Mouse (Mus musculus) midbrain, postnatal 0 days (tissue): ENCODE results near the gene Eipr1. TPM values are rescaled to one million over a fixed set of nuclear protein-coding genes. Genes with fewer than 3 reads are reported as not detected.

Experiments
- ATAC-seq: fragments of 200-750 bp; cut with Nextera tagmentation; 2 replicates; pipeline ENCODE4 v1.8.0; 2017; ENCODE audit warnings: moderate number of reproducible peaks, mild to moderate bottlenecking, moderate TSS enrichment, moderate library complexity; ENCODE audit not compliant: low FRiP score
- DNase-seq: peaks from one replicate; pipeline ENCODE4 v3.0.0-alpha.2; 2015; ENCODE audit warnings: low spot score
- H3K27ac ChIP-seq: fragments of 300-500 bp; sonication (generic); 2 replicates; pipeline ENCODE4 v1.5.1; 2014; ENCODE audit warnings: low read depth, mild to moderate bottlenecking, low read length, mixed read lengths
- H3K27me3 ChIP-seq: fragments of 300-500 bp; sonication (generic); 2 replicates; pipeline ENCODE4 v1.6.1; 2014; ENCODE audit warnings: low read length, control low read depth, mixed read lengths; ENCODE audit not compliant: insufficient read depth
- H3K36me3 ChIP-seq: fragments of 300-500 bp; sonication (generic); 2 replicates; pipeline ENCODE4 v1.6.1; 2014; ENCODE audit warnings: low read length, control low read depth, mixed read lengths; ENCODE audit not compliant: insufficient read depth
- H3K4me1 ChIP-seq: fragments of 300-500 bp; sonication (generic); 2 replicates; pipeline ENCODE4 v1.6.1; 2014; ENCODE audit warnings: mild to moderate bottlenecking, control low read depth, antibody characterized with exemption, low read length, mixed read lengths; ENCODE audit not compliant: insufficient read depth
- H3K4me2 ChIP-seq: fragments of 300-500 bp; sonication (generic); 2 replicates; pipeline ENCODE4 v1.6.1; 2014; ENCODE audit warnings: low read depth, mild to moderate bottlenecking, low read length, mixed read lengths; ENCODE audit not compliant: poor library complexity, severe bottlenecking
- H3K4me3 ChIP-seq: fragments of 300-500 bp; sonication (generic); 2 replicates; pipeline ENCODE4 v1.5.1; 2014; ENCODE audit warnings: low read depth, mild to moderate bottlenecking, low read length, moderate library complexity
- H3K9ac ChIP-seq: fragments of 300-500 bp; sonication (generic); replicated peaks from 2 replicates; pipeline ENCODE4 v1.6.1; 2014; ENCODE audit warnings: mild to moderate bottlenecking, low read length, moderate library complexity, mixed read lengths; ENCODE audit not compliant: poor library complexity, severe bottlenecking
- H3K9me3 ChIP-seq: fragments of 300-500 bp; sonication (generic); 2 replicates; pipeline ENCODE4 v1.6.1; 2016; ENCODE audit warnings: low read length, control low read depth
- CTCF ChIP-seq: IDR thresholded peaks from 2 replicates; pipeline ENCODE4 v1.5.1; 2016; ENCODE audit warnings: antibody characterized with exemption, mild to moderate bottlenecking
- WGBS: fragments of 180-500 bp; shearing (Covaris S2); extraction: QIAGEN DNeasy Blood & Tissue Kit; methylation state at CpG from one replicate; pipeline ENCODE4 v1.1.7; 2014; 5-methylcytosine and 5-hydroxymethylcytosine counted together
- polyA plus RNA-seq: library from polyadenylated mRNA; unstranded; fragments of >200 nt; fragmentation: Nextera tagmentation; extraction: Ambion mirVana; gene quantifications from 2 replicates; pipeline ENCODE4 v1.2.1, GENCODE M21; 2015
- total RNA-seq: library from RNA; depleted of rRNA; stranded (reverse); fragments of >200 nt; gene quantifications from 2 replicates; pipeline ENCODE4 v1.2.3, GENCODE M21; 2014

The Eipr1 gene
- total and polyA plus RNA-seq, 2 experiments from 2014 or later: 59.6 to 62.2 TPM

GRCm38 (mm10) chr12:28831066-28831733 lies 79.6 kb downstream of the Eipr1 start:
- ATAC-seq (no peak), DNase-seq (peak; percentile 63)
- H3K36me3 ChIP-seq: peaks cover 7% of the 10 kb centered on the region; the same call in 1 of the 2 replicates
- peak; percentile 78 for TF ChIP-seq CTCF
- H3K4me1 ChIP-seq: no peaks in the 10 kb centered on the region
- H3K9ac ChIP-seq: no peak overlapping the region
- no peak overlapping the region for H3K4me3 ChIP-seq
- H3K9me3 ChIP-seq: no peaks in the 10 kb centered on the region
- H3K27me3 ChIP-seq: no peaks in the 10 kb centered on the region
- 57% methylated on average over 7 of the region's 7 CpGs for WGBS
- no peak overlapping the region for H3K4me2 ChIP-seq
- H3K27ac ChIP-seq: no peak overlapping the region

GRCm38 (mm10) chr12:28834266-28834665 lies 82.7 kb downstream of the Eipr1 start:
- DNase-seq (no peak), ATAC-seq (no peak)
- no peak overlapping the region for H3K4me3 ChIP-seq
- H3K27me3 ChIP-seq: no peaks in the 10 kb centered on the region
- 0 out of 2 replicates have a peak, but pooled peaks cover 2% of the 10 kb centered on the region for H3K4me1 ChIP-seq
- H3K4me2 ChIP-seq: no peak overlapping the region
- no peak overlapping the region for H3K9ac ChIP-seq
- H3K27ac ChIP-seq: no peak overlapping the region
- H3K36me3 ChIP-seq: peaks cover 4% of the 10 kb centered on the region; the same call in 1 of the 2 replicates
- 67% methylated on average over 6 of the region's 6 CpGs for WGBS
- H3K9me3 ChIP-seq: no peaks in the 10 kb centered on the region
- TF ChIP-seq CTCF: no peak

GRCm38 (mm10) chr12:28835683-28836082 lies 84.1 kb downstream of the Eipr1 start:
- DNase-seq: no peak
- Histone ChIP-seq H3K27ac (no peak overlapping the region), H3K4me2 (no peak overlapping the region), H3K4me3 (no peak overlapping the region), H3K4me1 (0 out of 2 replicates have a peak, but pooled peaks cover 2% of the 10 kb centered on the region), H3K36me3 (no peaks in the 10 kb centered on the region), H3K27me3 (no peaks in the 10 kb centered on the region), H3K9ac (no peak overlapping the region), H3K9me3 (no peaks in the 10 kb centered on the region)
- ATAC-seq: no peak
- no peak for TF ChIP-seq CTCF
- WGBS: 94% methylated on average over 3 of the region's 3 CpGs

GRCm38 (mm10) chr12:28838268-28838667 lies 86.7 kb downstream of the Eipr1 start:
- ATAC-seq: no peak
- peak overlapping the region; percentile 26; the same call in 1 of the 2 replicates for H3K27ac ChIP-seq
- H3K9ac ChIP-seq: no peak overlapping the region
- H3K4me3 ChIP-seq: no peak overlapping the region
- H3K36me3 ChIP-seq: no peaks in the 10 kb centered on the region
- H3K9me3 ChIP-seq: no peaks in the 10 kb centered on the region
- DNase-seq: no peak
- H3K4me2 ChIP-seq: no peak overlapping the region
- H3K4me1 ChIP-seq: 0 out of 2 replicates have a peak, but pooled peaks cover 2% of the 10 kb centered on the region
- WGBS: 77% methylated on average over 4 of the region's 4 CpGs
- H3K27me3 ChIP-seq: no peaks in the 10 kb centered on the region
- TF ChIP-seq CTCF: peak; percentile 43

GRCm38 (mm10) chr12:28838971-28839370 lies 87.4 kb downstream of the Eipr1 start:
- Histone ChIP-seq H3K9ac (no peak overlapping the region), H3K27me3 (no peaks in the 10 kb centered on the region), H3K27ac (no peak overlapping the region), H3K4me1 (0 out of 2 replicates have a peak, but pooled peaks cover 2% of the 10 kb centered on the region), H3K36me3 (no peaks in the 10 kb centered on the region), H3K4me2 (no peak overlapping the region), H3K9me3 (no peaks in the 10 kb centered on the region), H3K4me3 (no peak overlapping the region)
- TF ChIP-seq CTCF: no peak
- no peak for ATAC-seq
- WGBS: 83% methylated on average over 7 of the region's 7 CpGs
- no peak for DNase-seq

- Histone ChIP-seq H3K4me1 (0 out of 2 replicates have a peak, but pooled peaks cover 2% of the 10 kb centered on the region), H3K9me3 (no peaks in the 10 kb centered on the region), H3K36me3 (no peaks in the 10 kb centered on the region), H3K27ac (no peak overlapping the region), H3K4me3 (no peak overlapping the region), H3K4me2 (no peak overlapping the region), H3K27me3 (no peaks in the 10 kb centered on the region), H3K9ac (no peak overlapping the region)
- TF ChIP-seq CTCF: no peak
- DNase-seq (no peak), ATAC-seq (no peak)
- 80% methylated on average over 5 of the region's 5 CpGs for WGBS
Observed at GRCm38 (mm10) chr12:28841179-28841698, 89.6 kb downstream of the Eipr1 start.
